Mouse (Mus musculus): ENCODE measurements around the gene Snf8.

Snf8 gene

GRCm38 (mm10) chr11:96034596-96035052 is at the start of gene Snf8:
Gene Snf8, plus strand, starts transcription at chr11:96034885.
- DNase-seq (ENCODE audit: low spot score in 2 of 2) = peak; percentile 88 to 92

- DNase-seq (ENCODE audit: low spot score in 2 of 2) = no peak
Measured at GRCm38 (mm10) chr11:95987854-95988447, 46.7 kb upstream of the Snf8 start.

GRCm38 (mm10) chr11:95988533-95988932 is 46.2 kb upstream of the Snf8 start:
- DNase-seq (ENCODE audit: low spot score in 2 of 2) = no peak

GRCm38 (mm10) chr11:95989864-95990263 is 44.8 kb upstream of the Snf8 start:
- DNase-seq (ENCODE audit: low spot score in 2 of 2) = no peak

GRCm38 (mm10) chr11:95990431-95990830 is 44.3 kb upstream of the Snf8 start:
- DNase-seq (ENCODE audit: low spot score in 2 of 2) = no peak

GRCm38 (mm10) chr11:95990886-95991708 is 43.6 kb upstream of the Snf8 start:
- no peak for DNase-seq (ENCODE audit: low spot score in 2 of 2)

GRCm38 (mm10) chr11:95994151-95994550 is 40.5 kb upstream of the Snf8 start:
- no peak for DNase-seq (ENCODE audit: low spot score in 2 of 2)

- no peak for DNase-seq (ENCODE audit: low spot score in 2 of 2)
Measured at GRCm38 (mm10) chr11:96003100-96003900, 31.4 kb upstream of the Snf8 start.

GRCm38 (mm10) chr11:96003969-96004792 is 30.5 kb upstream of the Snf8 start:
- DNase-seq (ENCODE audit: low spot score in 2 of 2) = no peak

- peak in 1 of 2 experiments; percentile 15 for DNase-seq (ENCODE audit: low spot score in 2 of 2)
Measured at GRCm38 (mm10) chr11:96004793-96005402, 29.8 kb upstream of the Snf8 start.

GRCm38 (mm10) chr11:96005403-96006271 is 29.0 kb upstream of the Snf8 start, which contains the start of gene Igf2bp1:
Gene Igf2bp1, minus strand, starts transcription at chr11:96005940.
- DNase-seq (ENCODE audit: low spot score in 2 of 2) = peak in 1 of 2 experiments; percentile 6

- no peak for DNase-seq (ENCODE audit: low spot score in 2 of 2)
Measured at GRCm38 (mm10) chr11:96006367-96006851, 28.3 kb upstream of the Snf8 start.

- DNase-seq (ENCODE audit: low spot score in 2 of 2) = peak in 1 of 2 experiments; percentile 9
Measured at GRCm38 (mm10) chr11:96006852-96007515, 27.7 kb upstream of the Snf8 start.

- DNase-seq (ENCODE audit: low spot score in 2 of 2) = no peak
Measured at GRCm38 (mm10) chr11:96007516-96008235, 27.0 kb upstream of the Snf8 start.

GRCm38 (mm10) chr11:96008827-96009226 is 25.9 kb upstream of the Snf8 start:
- DNase-seq (ENCODE audit: low spot score in 2 of 2) = no peak

GRCm38 (mm10) chr11:96011982-96012381 is 22.7 kb upstream of the Snf8 start:
- no peak for DNase-seq (ENCODE audit: low spot score in 2 of 2)

- DNase-seq (ENCODE audit: low spot score in 2 of 2) = no peak
Measured at GRCm38 (mm10) chr11:96015421-96015820, 19.3 kb upstream of the Snf8 start.

- DNase-seq (ENCODE audit: low spot score in 2 of 2) = no peak
Measured at GRCm38 (mm10) chr11:96017941-96018351, 16.7 kb upstream of the Snf8 start.

All from thymus, postnatal 10 days (tissue).